In the genomic region with DNA sequence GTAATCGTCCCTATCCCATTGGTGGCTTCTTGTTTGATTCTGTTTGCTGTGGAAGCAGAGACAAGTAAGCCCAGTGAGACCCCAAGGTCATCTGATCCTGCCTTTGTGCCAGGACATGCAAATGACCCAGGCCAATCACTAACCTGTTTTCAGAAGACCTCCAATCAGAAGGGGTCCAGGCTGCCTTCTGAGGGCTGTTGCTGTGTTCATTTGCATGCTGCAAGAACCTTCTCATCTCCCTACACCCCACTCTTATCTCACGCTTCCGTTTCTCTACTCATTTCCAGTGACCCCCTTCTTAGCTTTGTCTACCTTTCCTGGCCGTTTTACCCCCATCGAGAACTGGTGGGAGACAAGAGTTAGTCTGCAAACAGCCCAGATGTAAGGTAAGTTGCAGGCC, we compare ENCODE assay signal across 8 mouse cellular contexts. TPM values are rescaled to one million over a fixed set of nuclear protein-coding genes. Genes with fewer than 3 reads are reported as not detected.
DNase-seq lines count a peak whose midpoint lies in the region; ATAC-seq and TF ChIP-seq lines count a peak whose summit lies in the region.

Fam198b (plus strand) TSS at position 229 of the 400 bp plus-strand sequence.

- peak within 1 kb of the TSS; percentile 53; the same call in 1 of the 2 replicates for H3K9ac ChIP-seq in ES-Bruce4 (ENCODE audit: low read depth, poor library complexity, severe bottlenecking)
- no peak within 1 kb of the TSS for H3K9ac ChIP-seq in intestine, postnatal 0 days (ENCODE audit: low read depth, low read length)

- no peaks in the 10 kb centered on the region for H3K4me1 ChIP-seq in ES-Bruce4 (ENCODE audit: control insufficient read depth, insufficient read depth, low read length)
- H3K4me1 ChIP-seq in embryonic fibroblast, embryonic 13.5 days (ENCODE audit: control insufficient read depth, insufficient read depth, low read length): peaks cover 6% of the 10 kb centered on the region; the same call in 1 of the 2 replicates
- peaks cover 5% of the 10 kb centered on the region; the same call in 1 of the 2 replicates for H3K4me1 ChIP-seq in intestine, postnatal 0 days (replicated peaks; ENCODE audit: control insufficient read depth, insufficient read depth, low read length)

- H3K9me3 ChIP-seq in ES-Bruce4 (replicated peaks; ENCODE audit: control insufficient read depth, insufficient read depth, low read length, poor library complexity, severe bottlenecking): no peaks in the 10 kb centered on the region
- no peaks in the 10 kb centered on the region for H3K9me3 ChIP-seq in intestine, postnatal 0 days (ENCODE audit: control insufficient read depth)

- H3K4me2 ChIP-seq in intestine, postnatal 0 days (replicated peaks; ENCODE audit: low read depth): peak within 1 kb of the TSS; percentile 63

- no peak for TF ChIP-seq POLR2A in ES-Bruce4 (IDR thresholded peaks at IDR 0.05; ENCODE audit: insufficient read depth, low read length)
- no peak for TF ChIP-seq POLR2A in embryonic fibroblast, embryonic 13.5 days (IDR thresholded peaks at IDR 0.05; ENCODE audit: low read depth, low read length)

- TF ChIP-seq EP300 in ES-Bruce4 (IDR thresholded peaks at IDR 0.05; ENCODE audit: insufficient read depth, low read depth, low read length): no peak

- no peaks in the 10 kb centered on the region for H3K27me3 ChIP-seq in ES-Bruce4 (ENCODE audit: control insufficient read depth, insufficient read depth, low read length, poor library complexity, severe bottlenecking)
- H3K27me3 ChIP-seq in intestine, postnatal 0 days (replicated peaks; ENCODE audit: control insufficient read depth, insufficient read depth, low read length): no peaks in the 10 kb centered on the region

- H3K4me3 ChIP-seq in ES-Bruce4 (ENCODE audit: low read depth, low read length): peak within 1 kb of the TSS; percentile 30; the same call in 1 of the 2 replicates
- peak within 1 kb of the TSS; percentile 85 for H3K4me3 ChIP-seq in embryonic fibroblast, embryonic 13.5 days (ENCODE audit: insufficient read depth, low read length)
- no peak within 1 kb of the TSS for H3K4me3 ChIP-seq in intestine, postnatal 0 days (ENCODE audit: low read depth, low read length)

- no peak for ATAC-seq in intestine, postnatal 0 days

- H3K27ac ChIP-seq in ES-Bruce4 (ENCODE audit: insufficient read depth, low read length): no peak within 1 kb of the TSS
- peak within 1 kb of the TSS; percentile 89 for H3K27ac ChIP-seq in embryonic fibroblast, embryonic 13.5 days (ENCODE audit: insufficient read depth, low read length)
- no peak within 1 kb of the TSS for H3K27ac ChIP-seq in intestine, postnatal 0 days (ENCODE audit: low read depth, low read length)

- H3K36me3 ChIP-seq in ES-Bruce4 (ENCODE audit: control insufficient read depth, insufficient read depth, low read length, poor library complexity, severe bottlenecking): no peaks in the 10 kb centered on the region
- no peaks in the 10 kb centered on the region for H3K36me3 ChIP-seq in intestine, postnatal 0 days (ENCODE audit: control insufficient read depth, insufficient read depth)

- no peak for TF ChIP-seq CTCF in ES-Bruce4 (IDR thresholded peaks at IDR 0.05; ENCODE audit: low read depth, low read length)
- no peak for TF ChIP-seq CTCF in embryonic fibroblast, embryonic 13.5 days (IDR thresholded peaks at IDR 0.05; ENCODE audit: borderline replicate concordance, insufficient read depth, low read length)
- TF ChIP-seq CTCF in intestine, postnatal 0 days (IDR thresholded peaks at IDR 0.05; ENCODE audit: low read depth): no peak

- peak; percentile 92 for DNase-seq in heart, adult 11 months
- no peak for DNase-seq in heart, adult 9 months (ENCODE audit: low spot score in 2 of 2)
- DNase-seq in frontal cortex, adult 2 months (ENCODE audit: extremely low spot score in 1 of 2, low spot score in 1 of 2): no peak
- DNase-seq in ovary, postnatal 10 days (ENCODE audit: low spot score): no peak
- no peak for DNase-seq in ovary, postnatal 36 days (ENCODE audit: low spot score)

- 39% methylated on average over 5 of the region's 5 CpGs for WGBS in intestine, postnatal 0 days

RNA-seq across cellular contexts. Expression of gene Fam198b, which starts in this region (rescaled TPM):
- 9.8 and 10.9 TPM in 2 replicates for polyA plus RNA-seq in ES-Bruce4 (2011; ENCODE audit: insufficient read depth, insufficient read length, low read depth, missing spikeins)
- 188 and 357 TPM in 2 replicates for polyA plus RNA-seq in embryonic fibroblast, embryonic 13.5 days (2011; ENCODE audit: insufficient read length, low read depth, missing spikeins)
- 17.2 and 23.4 TPM in 2 replicates for polyA plus RNA-seq in intestine, postnatal 0 days (2015; fragmentation: Nextera tagmentation; extraction: Ambion mirVana)
- 2.4 and 3.0 TPM in 2 replicates for polyA plus RNA-seq in frontal cortex, adult 2 months (2012; rRNA removed)
